Mouse (Mus musculus) frontal cortex, postnatal 14 days (tissue): ENCODE results near the gene Snx32.
"Not testable (repeated sequence)": the region's sequence is repeated elsewhere in the genome, so short reads cannot be mapped to it uniquely, and the experiment has no call there.

ENCODE experiments used
- DNase-seq, 2 experiments: peaks; one replicate each; pipeline ENCODE4 v3.0.0; 2022; ENCODE audit warnings: low spot score in 2 of 2

The Snx32 gene

GRCm38 (mm10) chr19:5512091-5513004, 2.0 kb upstream of the Snx32 start:
- no peak for DNase-seq

DNA sequence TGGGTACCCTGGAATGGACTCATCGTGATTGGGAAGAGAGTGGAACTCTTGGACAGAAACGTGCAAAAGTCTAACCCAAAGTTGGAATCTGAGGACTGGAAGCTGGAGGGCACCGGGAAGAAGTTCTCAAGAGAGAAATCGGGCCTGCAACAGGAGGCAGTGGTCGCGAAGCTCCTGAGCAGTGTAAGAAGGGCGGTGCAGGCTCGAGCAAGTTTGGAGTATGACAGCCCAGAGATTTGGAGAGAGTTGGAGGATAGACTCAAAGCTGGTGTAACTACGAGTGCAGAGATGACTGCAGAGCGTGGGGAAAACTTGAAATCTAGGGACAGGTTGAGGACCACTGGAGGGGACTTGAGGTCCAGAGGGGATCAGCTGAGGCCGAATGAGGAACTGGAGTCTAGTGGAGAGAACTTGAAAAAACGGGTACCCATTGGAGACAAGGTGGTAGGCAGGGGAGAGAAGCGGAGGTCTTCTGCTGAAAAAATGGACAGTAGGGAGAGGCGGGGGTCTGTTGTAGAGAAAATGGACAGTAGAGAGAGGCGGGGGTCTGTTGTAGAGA, 815 bp upstream of the Snx32 start:
- no peak for DNase-seq

DNA sequence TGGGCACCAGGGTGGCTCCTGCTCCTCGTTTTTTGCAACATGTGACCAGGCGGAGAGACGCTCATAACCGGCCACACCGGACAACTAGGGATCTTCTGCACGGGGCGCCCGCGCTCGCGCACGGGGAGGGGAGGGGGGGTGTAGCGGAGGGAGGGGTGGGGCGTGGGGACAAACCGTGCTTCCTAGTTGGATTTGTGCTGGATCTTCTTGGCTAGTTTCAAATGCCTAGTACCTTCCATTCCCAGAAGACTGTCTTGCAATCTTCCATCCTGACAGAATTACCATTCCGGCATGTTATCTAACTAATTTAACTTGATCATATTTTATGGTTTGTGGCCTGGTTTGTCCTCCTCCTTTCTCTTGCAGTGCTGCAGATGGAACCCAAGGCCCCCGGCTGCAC, 6.7 kb downstream of the Snx32 start, which contains the start of gene 1700020D05Rik:
TSS of gene 1700020D05Rik (minus strand) at position 101 of the 400 bp plus-strand sequence.
- DNase-seq = no peak

DNA sequence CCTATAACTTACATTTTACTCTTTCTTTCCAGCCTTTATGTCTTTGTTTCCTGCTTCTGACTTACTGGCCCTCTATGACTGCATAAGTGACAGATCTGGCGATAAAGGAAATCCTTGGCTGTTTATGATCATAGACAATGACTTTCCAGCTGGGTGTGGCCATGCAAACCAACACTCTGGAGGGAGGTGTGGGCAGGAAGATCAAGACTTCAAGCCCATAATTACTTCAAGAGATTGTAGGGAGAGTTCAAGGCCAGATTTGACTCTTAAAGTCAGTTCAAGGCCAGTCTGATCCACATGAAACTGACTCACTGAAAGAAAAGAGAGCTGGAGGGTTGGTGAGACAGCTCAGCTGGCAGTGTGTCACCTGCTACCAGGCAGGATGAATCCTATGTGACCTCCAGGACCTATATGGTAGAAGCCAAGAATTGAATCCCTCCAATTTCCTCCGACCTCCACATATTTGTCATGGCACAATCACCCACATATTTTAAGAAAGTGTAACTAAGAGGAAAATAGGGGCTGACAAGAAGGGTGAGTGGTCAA, 9.9 kb downstream of the Snx32 start:
- DNase-seq = no peak

DNA sequence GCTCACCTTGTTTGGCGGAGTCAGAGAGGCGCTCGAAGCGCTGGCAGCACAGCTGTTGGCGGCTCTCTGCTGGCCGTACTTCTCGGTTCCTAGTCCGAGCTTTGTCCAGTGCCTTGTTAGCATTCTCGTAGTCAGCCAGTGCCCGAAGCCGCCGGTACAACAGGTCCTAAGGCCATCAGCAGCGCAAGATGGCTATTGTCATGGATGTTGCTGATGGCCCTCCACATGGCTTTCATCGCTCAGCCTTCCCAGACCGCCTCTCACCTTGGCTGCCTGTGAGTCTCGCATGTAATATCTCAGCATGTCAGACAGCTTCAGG, 14.3 kb downstream of the Snx32 start:
- DNase-seq = no peak

GRCm38 (mm10) chr19:5495353-5496051, 14.8 kb downstream of the Snx32 start:
- no peak for DNase-seq

DNA sequence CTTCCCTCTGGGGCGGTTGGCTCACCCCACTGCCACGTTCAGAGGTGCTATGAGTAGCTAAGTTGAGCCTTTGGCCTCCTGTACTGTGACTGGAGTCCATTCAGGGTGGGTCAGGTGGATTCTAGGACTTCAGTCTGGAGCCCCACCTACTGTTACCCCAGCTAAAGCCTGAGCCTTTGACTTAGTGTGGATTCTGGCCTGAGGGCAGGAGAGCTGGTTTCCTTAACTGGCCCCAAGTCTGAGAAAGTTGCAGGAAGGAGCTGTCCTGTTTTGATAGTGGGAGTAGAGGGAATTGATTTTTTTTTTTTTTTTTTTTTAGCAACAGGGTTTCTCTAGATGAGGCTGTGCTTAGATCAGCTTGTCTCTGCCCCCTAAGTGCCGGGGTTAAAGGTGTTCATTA, 16.0 kb downstream of the Snx32 start:
- DNase-seq = no peak

DNA sequence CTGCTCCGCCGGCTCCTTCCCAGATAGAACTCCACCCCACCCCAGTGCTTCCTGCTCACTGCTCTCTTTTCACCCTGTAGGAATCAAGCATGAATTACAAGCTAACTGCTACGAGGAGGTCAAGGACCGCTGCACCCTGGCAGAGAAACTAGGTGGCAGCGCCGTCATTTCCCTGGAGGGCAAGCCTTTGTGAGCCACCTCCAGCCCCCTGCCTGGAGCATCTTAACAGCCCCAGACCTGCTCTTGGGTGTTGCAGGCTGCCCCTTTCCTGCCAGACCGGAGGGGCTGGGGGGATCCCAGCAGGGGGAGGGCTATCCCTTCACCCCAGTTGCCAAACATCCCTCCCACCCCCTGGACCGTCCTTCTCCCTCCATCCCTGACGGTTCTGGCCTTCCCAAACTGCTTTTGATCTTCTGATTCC, 17.0 kb downstream of the Snx32 start:
- DNase-seq = not testable (repeated sequence)

- no peak for DNase-seq
These were observed 17.7 kb downstream of the Snx32 start for GRCm38 (mm10) chr19:5492641-5493040.

GRCm38 (mm10) chr19:5490898-5491708, 19.2 kb downstream of the Snx32 start:
- peak; percentile 71 to 74 for DNase-seq

- DNase-seq = peak; percentile 92 to 93
These were observed 19.9 kb downstream of the Snx32 start, which contains the start of gene Cfl1 for GRCm38 (mm10) chr19:5490313-5490897. Cfl1 (plus strand) TSS chr19:5490455.

DNA sequence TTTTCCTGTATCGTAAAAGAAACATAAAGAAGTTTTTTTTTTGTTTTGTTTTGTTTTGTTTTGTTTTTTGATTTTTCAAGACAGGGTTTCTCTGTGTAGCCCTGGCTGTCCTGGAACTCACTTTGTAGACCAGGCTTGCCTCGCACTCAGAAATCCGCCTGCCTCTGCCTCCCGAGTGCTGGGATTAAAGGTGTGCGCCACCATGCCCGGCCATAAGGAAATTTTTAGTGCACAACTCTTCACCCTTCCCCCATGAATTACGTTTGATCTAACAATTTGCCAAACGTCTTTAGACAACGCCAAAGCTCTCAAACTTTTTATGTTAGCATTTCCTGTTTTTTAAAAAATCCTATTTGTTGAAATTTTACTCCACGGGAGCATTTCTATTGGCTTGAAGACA, 20.6 kb downstream of the Snx32 start:
- not testable (repeated sequence) for DNase-seq

GRCm38 (mm10) chr19:5488878-5489571, 21.3 kb downstream of the Snx32 start:
- DNase-seq = peak; percentile 97 to 98

- DNase-seq = peak; percentile 91
These were observed 22.4 kb downstream of the Snx32 start, which contains the start of gene Mus81 for GRCm38 (mm10) chr19:5487768-5488550. Mus81 (minus strand) TSS chr19:5488402.

DNA sequence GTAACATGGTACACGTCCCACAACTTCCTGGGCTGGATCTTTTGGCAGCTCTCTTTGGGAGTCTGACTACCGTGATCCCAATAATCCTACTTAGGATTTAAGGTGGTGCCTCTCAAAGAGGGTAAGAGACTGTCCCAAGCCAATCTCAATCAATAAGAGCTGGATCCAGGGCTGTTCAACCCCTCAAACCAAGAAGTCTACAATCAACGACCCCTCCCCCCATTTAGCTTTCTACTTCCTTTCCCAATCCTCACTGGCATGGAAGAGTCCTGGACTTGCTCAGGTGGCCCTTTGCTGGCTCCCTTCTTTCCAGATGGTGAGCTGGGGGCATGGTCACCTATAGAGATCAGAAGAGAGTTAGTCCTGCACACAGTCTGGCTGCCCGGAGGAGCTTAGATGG, 23.6 kb downstream of the Snx32 start:
- no peak for DNase-seq

- no peak for DNase-seq
These were observed 24.1 kb downstream of the Snx32 start for GRCm38 (mm10) chr19:5486286-5486685.

- DNase-seq = no peak
These were observed 24.5 kb downstream of the Snx32 start for GRCm38 (mm10) chr19:5485821-5486220.

GRCm38 (mm10) chr19:5485371-5485770, 25.0 kb downstream of the Snx32 start:
- no peak for DNase-seq

DNA sequence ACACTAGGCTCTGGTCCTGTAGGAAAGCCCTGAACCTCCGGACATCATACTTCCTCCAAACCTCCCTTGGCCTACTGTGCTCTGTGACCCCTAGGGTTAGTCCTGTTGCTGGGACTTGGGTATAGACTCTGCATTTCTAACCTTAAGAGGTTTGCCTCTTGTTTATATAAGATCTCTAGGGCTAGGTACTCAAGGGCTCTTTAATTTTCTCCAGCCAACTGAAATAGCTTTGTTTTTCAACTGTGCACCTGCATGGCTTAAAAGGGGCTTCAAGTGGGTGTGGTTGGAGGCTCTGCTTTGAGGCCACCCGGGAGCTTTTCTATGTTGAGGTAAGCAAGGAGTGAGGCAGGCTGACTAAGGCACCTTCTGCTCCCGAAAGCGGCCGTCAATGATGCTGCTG, 25.8 kb downstream of the Snx32 start:
- no peak for DNase-seq
